Mouse (Mus musculus) frontal cortex, adult 2 months (tissue): ENCODE measurements around the gene Prm3. TPM values are rescaled to one million over a fixed set of nuclear protein-coding genes. Genes with fewer than 3 reads are reported as not detected.

Experiments used
- DNase-seq, 2 experiments: peaks; one replicate each; pipeline ENCODE4 v3.0.0; 2022; ENCODE audit warnings: low spot score in 1 of 2; ENCODE audit errors: extremely low spot score in 1 of 2
- polyA plus RNA-seq: library from polyadenylated mRNA; depleted of rRNA; stranded (reverse); fragments of >200 nt; gene quantifications from 2 replicates; pipeline ENCODE4 v1.2.3, GENCODE M21; 2012; rRNA removed

Gene Prm3
- polyA plus RNA-seq = not detected in 2 replicates

GRCm38 (mm10) chr16:10790702-10791101 lies at the start of gene Prm3:
Prm3 (minus strand) TSS chr16:10790914.
- DNase-seq = no peak

- DNase-seq = no peak
Observed at GRCm38 (mm10) chr16:10840018-10840417, 49.3 kb upstream of the Prm3 start.

GRCm38 (mm10) chr16:10838487-10839245 lies 48.0 kb upstream of the Prm3 start:
- no peak for DNase-seq

- DNase-seq = no peak
Observed at GRCm38 (mm10) chr16:10837903-10838302, 47.2 kb upstream of the Prm3 start.

- no peak for DNase-seq
Observed at GRCm38 (mm10) chr16:10837250-10837649, 46.5 kb upstream of the Prm3 start.

- no peak for DNase-seq
Observed at GRCm38 (mm10) chr16:10836388-10836787, 45.7 kb upstream of the Prm3 start.

GRCm38 (mm10) chr16:10834911-10835587 lies 44.3 kb upstream of the Prm3 start, which contains the start of gene Rmi2:
Rmi2 (plus strand) TSS chr16:10835059.
- peak; percentile 41 to 80 for DNase-seq

- DNase-seq = no peak
Observed at GRCm38 (mm10) chr16:10834542-10834910, 43.8 kb upstream of the Prm3 start.

- DNase-seq = no peak
Observed at GRCm38 (mm10) chr16:10828461-10828805, 37.7 kb upstream of the Prm3 start.

GRCm38 (mm10) chr16:10827766-10828460 lies 37.2 kb upstream of the Prm3 start:
- no peak for DNase-seq

GRCm38 (mm10) chr16:10827269-10827668 lies 36.6 kb upstream of the Prm3 start:
- DNase-seq = no peak

- DNase-seq = no peak
Observed at GRCm38 (mm10) chr16:10825840-10826239, 35.1 kb upstream of the Prm3 start.

GRCm38 (mm10) chr16:10824536-10824935 lies 33.8 kb upstream of the Prm3 start:
- no peak for DNase-seq

GRCm38 (mm10) chr16:10821387-10821786 lies 30.7 kb upstream of the Prm3 start:
- no peak for DNase-seq

GRCm38 (mm10) chr16:10819966-10820365 lies 29.3 kb upstream of the Prm3 start:
- DNase-seq = no peak

- no peak for DNase-seq
Observed at GRCm38 (mm10) chr16:10818579-10819135, 27.9 kb upstream of the Prm3 start.

GRCm38 (mm10) chr16:10814864-10815263 lies 24.1 kb upstream of the Prm3 start:
- no peak for DNase-seq

- no peak for DNase-seq
Observed at GRCm38 (mm10) chr16:10813726-10814125, 23.0 kb upstream of the Prm3 start.

GRCm38 (mm10) chr16:10812865-10813371 lies 22.2 kb upstream of the Prm3 start, which contains the start of gene Gm11172:
Gm11172 (plus strand) TSS chr16:10812915.
- DNase-seq = no peak

GRCm38 (mm10) chr16:10810376-10810775 lies 19.7 kb upstream of the Prm3 start:
- DNase-seq = no peak
